Mouse (Mus musculus) kidney, postnatal 10 days (tissue): ENCODE measurements around the gene Prn.

Experiments used
- DNase-seq: peaks from one replicate; pipeline ENCODE4 v3.0.0; 2021; ENCODE audit warnings: mixed read lengths

The Prn gene

GRCm38 (mm10) chr2:131907311-131907710, 2.4 kb upstream of the Prn start:
- DNase-seq: no peak

- DNase-seq: peak; percentile 18
Measured at GRCm38 (mm10) chr2:131908351-131908861, 1.4 kb upstream of the Prn start.

GRCm38 (mm10) chr2:131908906-131909305, 851 bp upstream of the Prn start:
- no peak for DNase-seq

- no peak for DNase-seq
Measured at GRCm38 (mm10) chr2:131910847-131911246, 1.1 kb downstream of the Prn start.

GRCm38 (mm10) chr2:131911341-131911740, 1.6 kb downstream of the Prn start:
- no peak for DNase-seq

- DNase-seq: no peak
Measured at GRCm38 (mm10) chr2:131912526-131913258, 2.9 kb downstream of the Prn start.

- DNase-seq: no peak
Measured at GRCm38 (mm10) chr2:131932275-131932902, 22.6 kb downstream of the Prn start.

- no peak for DNase-seq
Measured at GRCm38 (mm10) chr2:131933013-131933412, 23.3 kb downstream of the Prn start.

- DNase-seq: no peak
Measured at GRCm38 (mm10) chr2:131933598-131933997, 23.8 kb downstream of the Prn start.

GRCm38 (mm10) chr2:131934243-131934642, 24.5 kb downstream of the Prn start:
- no peak for DNase-seq

GRCm38 (mm10) chr2:131935390-131936105, 25.8 kb downstream of the Prn start:
- DNase-seq: peak; percentile 34

- DNase-seq: no peak
Measured at GRCm38 (mm10) chr2:131936410-131936809, 26.7 kb downstream of the Prn start.

GRCm38 (mm10) chr2:131939404-131940111, 29.8 kb downstream of the Prn start:
- DNase-seq: peak; percentile 77

GRCm38 (mm10) chr2:131940506-131940905, 30.7 kb downstream of the Prn start:
- no peak for DNase-seq

- DNase-seq: no peak
Measured at GRCm38 (mm10) chr2:131941501-131941900, 31.7 kb downstream of the Prn start.

- peak; percentile 2 for DNase-seq
Measured at GRCm38 (mm10) chr2:131944370-131944769, 34.6 kb downstream of the Prn start.

GRCm38 (mm10) chr2:131945225-131945624, 35.5 kb downstream of the Prn start:
- peak; percentile 1 for DNase-seq

- DNase-seq: no peak
Measured at GRCm38 (mm10) chr2:131945765-131946164, 36.0 kb downstream of the Prn start.

GRCm38 (mm10) chr2:131946351-131946750, 36.6 kb downstream of the Prn start:
- DNase-seq: peak; percentile 2

- no peak for DNase-seq
Measured at GRCm38 (mm10) chr2:131948156-131948555, 38.4 kb downstream of the Prn start.

- peak; percentile 3 for DNase-seq
Measured at GRCm38 (mm10) chr2:131948916-131949639, 39.3 kb downstream of the Prn start.
